Mouse (Mus musculus): ENCODE results near the gene Zbtb12. TPM values are rescaled to one million over a fixed set of nuclear protein-coding genes. Genes with fewer than 3 reads are reported as not detected.

Gene Zbtb12
- polyA plus RNA-seq, 1 experiment: 16.3 TPM

GRCm38 (mm10) chr17:34862416-34863081 is 16.7 kb upstream of the Zbtb12 start, which contains the start of gene Cfb:
Cfb (minus strand) TSS chr17:34862518.
- Histone ChIP-seq H3K27ac (ENCODE audit: control insufficient read depth, insufficient read depth, low read length) (no peak within 1 kb of the TSS), H3K4me1 (replicated peaks; ENCODE audit: control insufficient read depth, insufficient read depth, low read length) (peaks cover 2% of the 10 kb centered on the region; the same call in 1 of the 2 replicates), H3K4me3 (ENCODE audit: control insufficient read depth, insufficient read depth, low read length) (no peak within 1 kb of the TSS), H3K27me3 (ENCODE audit: control insufficient read depth, insufficient read depth, low read length) (no peaks in the 10 kb centered on the region), H3K36me3 (ENCODE audit: control insufficient read depth, insufficient read depth, low read length) (no peaks in the 10 kb centered on the region)
- TF ChIP-seq CTCF (IDR thresholded peaks at IDR 0.05; ENCODE audit: borderline replicate concordance, control insufficient read depth, extremely low read depth, insufficient read depth, low read length, poor library complexity): no peak
- no peak for TF ChIP-seq POLR2A (IDR thresholded peaks at IDR 0.05; ENCODE audit: control insufficient read depth, extremely low read depth, insufficient read depth, low read length, poor library complexity)
- 70% methylated on average over 8 of the region's 8 CpGs for WGBS
- no peak for DNase-seq

- no peak for TF ChIP-seq POLR2A (IDR thresholded peaks at IDR 0.05; ENCODE audit: control insufficient read depth, extremely low read depth, insufficient read depth, low read length, poor library complexity)
- no peak for TF ChIP-seq CTCF (IDR thresholded peaks at IDR 0.05; ENCODE audit: borderline replicate concordance, control insufficient read depth, extremely low read depth, insufficient read depth, low read length, poor library complexity)
- peaks cover 2% of the 10 kb centered on the region; the same call in 1 of the 2 replicates for H3K4me1 ChIP-seq (replicated peaks; ENCODE audit: control insufficient read depth, insufficient read depth, low read length)
- no peak overlapping the region for H3K4me3 ChIP-seq (ENCODE audit: control insufficient read depth, insufficient read depth, low read length)
- H3K27ac ChIP-seq (ENCODE audit: control insufficient read depth, insufficient read depth, low read length): no peak overlapping the region
- no peaks in the 10 kb centered on the region for H3K27me3 ChIP-seq (ENCODE audit: control insufficient read depth, insufficient read depth, low read length)
- 60% methylated on average over 7 of the region's 7 CpGs for WGBS
- no peaks in the 10 kb centered on the region for H3K36me3 ChIP-seq (ENCODE audit: control insufficient read depth, insufficient read depth, low read length)
- no peak for DNase-seq
Measured at GRCm38 (mm10) chr17:34865981-34866380, 13.3 kb upstream of the Zbtb12 start.

- Histone ChIP-seq H3K36me3 (ENCODE audit: control insufficient read depth, insufficient read depth, low read length) (no peaks in the 10 kb centered on the region), H3K27me3 (ENCODE audit: control insufficient read depth, insufficient read depth, low read length) (no peaks in the 10 kb centered on the region), H3K4me3 (ENCODE audit: control insufficient read depth, insufficient read depth, low read length) (no peak overlapping the region), H3K27ac (ENCODE audit: control insufficient read depth, insufficient read depth, low read length) (no peak overlapping the region), H3K4me1 (replicated peaks; ENCODE audit: control insufficient read depth, insufficient read depth, low read length) (no peaks in the 10 kb centered on the region; the same call in 1 of the 2 replicates)
- WGBS: 96% methylated on average over 6 of the region's 6 CpGs
- no peak for DNase-seq
- TF ChIP-seq CTCF (IDR thresholded peaks at IDR 0.05; ENCODE audit: borderline replicate concordance, control insufficient read depth, extremely low read depth, insufficient read depth, low read length, poor library complexity) (no peak), POLR2A (IDR thresholded peaks at IDR 0.05; ENCODE audit: control insufficient read depth, extremely low read depth, insufficient read depth, low read length, poor library complexity) (no peak)
Measured at GRCm38 (mm10) chr17:34874321-34874720, 5.0 kb upstream of the Zbtb12 start.

- no peaks in the 10 kb centered on the region for H3K36me3 ChIP-seq (ENCODE audit: control insufficient read depth, insufficient read depth, low read length)
- peaks cover 9% of the 10 kb centered on the region for H3K4me1 ChIP-seq (replicated peaks; ENCODE audit: control insufficient read depth, insufficient read depth, low read length)
- no peak for DNase-seq
- H3K27me3 ChIP-seq (ENCODE audit: control insufficient read depth, insufficient read depth, low read length): no peaks in the 10 kb centered on the region
- no peak for TF ChIP-seq CTCF (IDR thresholded peaks at IDR 0.05; ENCODE audit: borderline replicate concordance, control insufficient read depth, extremely low read depth, insufficient read depth, low read length, poor library complexity)
- TF ChIP-seq POLR2A (IDR thresholded peaks at IDR 0.05; ENCODE audit: control insufficient read depth, extremely low read depth, insufficient read depth, low read length, poor library complexity): no peak
- no peak overlapping the region for H3K4me3 ChIP-seq (ENCODE audit: control insufficient read depth, insufficient read depth, low read length)
- no peak overlapping the region for H3K27ac ChIP-seq (ENCODE audit: control insufficient read depth, insufficient read depth, low read length)
Measured at GRCm38 (mm10) chr17:34881166-34881565, 1.9 kb downstream of the Zbtb12 start.

GRCm38 (mm10) chr17:34881683-34882310 is 2.5 kb downstream of the Zbtb12 start, which contains the start of gene Gm20547:
Gm20547 (minus strand) TSS chr17:34882042.
- DNase-seq: no peak
- Histone ChIP-seq H3K4me3 (ENCODE audit: control insufficient read depth, insufficient read depth, low read length) (no peak within 1 kb of the TSS), H3K27me3 (ENCODE audit: control insufficient read depth, insufficient read depth, low read length) (no peaks in the 10 kb centered on the region), H3K4me1 (replicated peaks; ENCODE audit: control insufficient read depth, insufficient read depth, low read length) (peaks cover 9% of the 10 kb centered on the region), H3K36me3 (ENCODE audit: control insufficient read depth, insufficient read depth, low read length) (no peaks in the 10 kb centered on the region), H3K27ac (ENCODE audit: control insufficient read depth, insufficient read depth, low read length) (no peak within 1 kb of the TSS)
- 93% methylated on average over 14 of the region's 15 CpGs for WGBS
- TF ChIP-seq CTCF (IDR thresholded peaks at IDR 0.05; ENCODE audit: borderline replicate concordance, control insufficient read depth, extremely low read depth, insufficient read depth, low read length, poor library complexity): no peak
- TF ChIP-seq POLR2A (IDR thresholded peaks at IDR 0.05; ENCODE audit: control insufficient read depth, extremely low read depth, insufficient read depth, low read length, poor library complexity): no peak

- H3K36me3 ChIP-seq (ENCODE audit: control insufficient read depth, insufficient read depth, low read length): no peaks in the 10 kb centered on the region
- no peak for DNase-seq
- no peak overlapping the region for H3K4me3 ChIP-seq (ENCODE audit: control insufficient read depth, insufficient read depth, low read length)
- 64% methylated on average over 3 of the region's 3 CpGs for WGBS
- H3K27me3 ChIP-seq (ENCODE audit: control insufficient read depth, insufficient read depth, low read length): no peaks in the 10 kb centered on the region
- no peak for TF ChIP-seq POLR2A (IDR thresholded peaks at IDR 0.05; ENCODE audit: control insufficient read depth, extremely low read depth, insufficient read depth, low read length, poor library complexity)
- TF ChIP-seq CTCF (IDR thresholded peaks at IDR 0.05; ENCODE audit: borderline replicate concordance, control insufficient read depth, extremely low read depth, insufficient read depth, low read length, poor library complexity): no peak
- H3K4me1 ChIP-seq (replicated peaks; ENCODE audit: control insufficient read depth, insufficient read depth, low read length): peaks cover 9% of the 10 kb centered on the region
- no peak overlapping the region for H3K27ac ChIP-seq (ENCODE audit: control insufficient read depth, insufficient read depth, low read length)
Measured at GRCm38 (mm10) chr17:34883332-34883731, 4.0 kb downstream of the Zbtb12 start.
